Mouse (Mus musculus): Measurements from ENCODE around the gene Phlpp2. TPM values are rescaled to one million over a fixed set of nuclear protein-coding genes. Genes with fewer than 3 reads are reported as not detected.

Phlpp2 gene
- polyA plus RNA-seq, 1 experiment from 2014 or later, result 1.5 TPM

- peak overlapping the region; percentile 42 for H3K4me3 ChIP-seq
- no peak overlapping the region for H3K27ac ChIP-seq
- H3K27me3 ChIP-seq, result peaks cover 30% of the 10 kb centered on the region
- no peak for ATAC-seq (replicated peaks; ENCODE audit: insufficient number of reproducible peaks, insufficient read depth, low FRiP score, low read depth)
- no peaks in the 10 kb centered on the region for H3K36me3 ChIP-seq
- peak overlapping the region; percentile 23; the same call in 1 of the 2 replicates for H3K9ac ChIP-seq
- no peaks in the 10 kb centered on the region for H3K9me3 ChIP-seq (replicated peaks)
- H3K4me2 ChIP-seq, result peak overlapping the region; percentile 62
- H3K4me1 ChIP-seq (replicated peaks), result peaks cover 11% of the 10 kb centered on the region
- WGBS, result 3% methylated on average over 26 of the region's 26 CpGs
Measured at GRCm38 (mm10) chr8:109947447-109948284, 79.3 kb downstream of the Phlpp2 start.

GRCm38 (mm10) chr8:109948285-109948564, 79.9 kb downstream of the Phlpp2 start:
- ATAC-seq (replicated peaks; ENCODE audit: insufficient number of reproducible peaks, insufficient read depth, low FRiP score, low read depth), result no peak

GRCm38 (mm10) chr8:109952171-109952570, 83.8 kb downstream of the Phlpp2 start:
- WGBS, result 56% methylated on average over 7 of the region's 7 CpGs
- Histone ChIP-seq H3K4me2 (no peak overlapping the region), H3K27me3 (peaks cover 38% of the 10 kb centered on the region), H3K27ac (no peak overlapping the region), H3K4me1 (replicated peaks) (peaks cover 13% of the 10 kb centered on the region), H3K4me3 (no peak overlapping the region), H3K9me3 (replicated peaks) (no peaks in the 10 kb centered on the region), H3K36me3 (no peaks in the 10 kb centered on the region), H3K9ac (no peak overlapping the region)
- no peak for ATAC-seq (replicated peaks; ENCODE audit: insufficient number of reproducible peaks, insufficient read depth, low FRiP score, low read depth)

More at GRCm38 (mm10) chr8:109948285-109948564, 79.9 kb downstream of the Phlpp2 start:
- H3K4me3 ChIP-seq, result peak overlapping the region; percentile 42
- H3K27me3 ChIP-seq, result peaks cover 36% of the 10 kb centered on the region
- H3K4me2 ChIP-seq, result peak overlapping the region; percentile 62
- 6% methylated on average over 19 of the region's 19 CpGs for WGBS
- H3K9me3 ChIP-seq (replicated peaks), result no peaks in the 10 kb centered on the region
- H3K36me3 ChIP-seq, result no peaks in the 10 kb centered on the region
- no peak overlapping the region for H3K27ac ChIP-seq
- peaks cover 11% of the 10 kb centered on the region for H3K4me1 ChIP-seq (replicated peaks)
- H3K9ac ChIP-seq, result 0 out of 2 replicates have a peak overlapping the region, but pooled peaks have one; percentile 23

- Histone ChIP-seq H3K9ac (no peak overlapping the region), H3K4me3 (no peak overlapping the region), H3K9me3 (replicated peaks) (no peaks in the 10 kb centered on the region), H3K4me2 (no peak overlapping the region), H3K27me3 (peaks cover 25% of the 10 kb centered on the region; the same call in 1 of the 2 replicates), H3K27ac (no peak overlapping the region), H3K36me3 (no peaks in the 10 kb centered on the region), H3K4me1 (replicated peaks) (peaks cover 15% of the 10 kb centered on the region)
- WGBS, result 63% methylated on average over 13 of the region's 13 CpGs
- ATAC-seq (replicated peaks; ENCODE audit: insufficient number of reproducible peaks, insufficient read depth, low FRiP score, low read depth), result no peak
Measured at GRCm38 (mm10) chr8:109954486-109954948, 86.2 kb downstream of the Phlpp2 start.

GRCm38 (mm10) chr8:109957167-109958028, 89.1 kb downstream of the Phlpp2 start:
- Histone ChIP-seq H3K4me2 (peak overlapping the region; percentile 44), H3K36me3 (no peaks in the 10 kb centered on the region), H3K9me3 (replicated peaks) (no peaks in the 10 kb centered on the region), H3K4me1 (replicated peaks) (peaks cover 24% of the 10 kb centered on the region), H3K27ac (no peak overlapping the region), H3K9ac (no peak overlapping the region), H3K4me3 (peak overlapping the region; percentile 15; the same call in 1 of the 2 replicates), H3K27me3 (peaks cover 41% of the 10 kb centered on the region)
- WGBS, result 10% methylated on average over 16 of the region's 16 CpGs
- ATAC-seq (replicated peaks; ENCODE audit: insufficient number of reproducible peaks, insufficient read depth, low FRiP score, low read depth), result peak; percentile 39; the same call in 1 of the 2 replicates

- no peaks in the 10 kb centered on the region for H3K9me3 ChIP-seq (replicated peaks)
- ATAC-seq (replicated peaks; ENCODE audit: insufficient number of reproducible peaks, insufficient read depth, low FRiP score, low read depth), result no peak
- peaks cover 41% of the 10 kb centered on the region for H3K27me3 ChIP-seq
- peaks cover 26% of the 10 kb centered on the region for H3K4me1 ChIP-seq (replicated peaks)
- 0 out of 2 replicates have a peak overlapping the region, but pooled peaks have one; percentile 54 for H3K27ac ChIP-seq
- H3K36me3 ChIP-seq, result no peaks in the 10 kb centered on the region
- H3K4me2 ChIP-seq, result peak overlapping the region; percentile 44
- WGBS, result 21% methylated on average over 12 of the region's 12 CpGs
- H3K4me3 ChIP-seq, result no peak overlapping the region
- H3K9ac ChIP-seq, result no peak overlapping the region
Measured at GRCm38 (mm10) chr8:109958036-109958655, 89.8 kb downstream of the Phlpp2 start.

- no peak overlapping the region for H3K27ac ChIP-seq
- no peaks in the 10 kb centered on the region for H3K36me3 ChIP-seq
- WGBS, result 91% methylated on average over 4 of the region's 4 CpGs
- no peak overlapping the region for H3K4me3 ChIP-seq
- H3K9me3 ChIP-seq (replicated peaks), result no peaks in the 10 kb centered on the region
- H3K27me3 ChIP-seq, result peaks cover 41% of the 10 kb centered on the region
- H3K9ac ChIP-seq, result no peak overlapping the region
- peaks cover 27% of the 10 kb centered on the region for H3K4me1 ChIP-seq (replicated peaks)
- H3K4me2 ChIP-seq, result no peak overlapping the region
- ATAC-seq (replicated peaks; ENCODE audit: insufficient number of reproducible peaks, insufficient read depth, low FRiP score, low read depth), result no peak
Measured at GRCm38 (mm10) chr8:109959112-109959511, 90.8 kb downstream of the Phlpp2 start.

GRCm38 (mm10) chr8:109961693-109962367, 93.5 kb downstream of the Phlpp2 start, which contains the start of gene Marveld3:
TSS of gene Marveld3 (minus strand) at chr8:109962203.
- peaks cover 27% of the 10 kb centered on the region for H3K4me1 ChIP-seq (replicated peaks)
- H3K4me2 ChIP-seq, result peak within 1 kb of the TSS; percentile 87
- WGBS, result 4% methylated on average over 64 of the region's 64 CpGs
- ATAC-seq (replicated peaks; ENCODE audit: insufficient number of reproducible peaks, insufficient read depth, low FRiP score, low read depth), result no peak
- H3K9me3 ChIP-seq (replicated peaks), result no peaks in the 10 kb centered on the region
- no peak within 1 kb of the TSS for H3K27ac ChIP-seq
- no peaks in the 10 kb centered on the region for H3K36me3 ChIP-seq
- peak within 1 kb of the TSS; percentile 53 for H3K4me3 ChIP-seq
- H3K27me3 ChIP-seq, result peaks cover 48% of the 10 kb centered on the region
- peak within 1 kb of the TSS; percentile 42 for H3K9ac ChIP-seq

- no peaks in the 10 kb centered on the region for H3K9me3 ChIP-seq (replicated peaks)
- H3K4me1 ChIP-seq (replicated peaks), result peaks cover 18% of the 10 kb centered on the region
- H3K36me3 ChIP-seq, result no peaks in the 10 kb centered on the region
- no peak overlapping the region for H3K27ac ChIP-seq
- no peak overlapping the region for H3K4me3 ChIP-seq
- H3K4me2 ChIP-seq, result no peak overlapping the region
- no peak for ATAC-seq (replicated peaks; ENCODE audit: insufficient number of reproducible peaks, insufficient read depth, low FRiP score, low read depth)
- no peak overlapping the region for H3K9ac ChIP-seq
- WGBS, result 64% methylated on average over 9 of the region's 9 CpGs
- H3K27me3 ChIP-seq, result peaks cover 48% of the 10 kb centered on the region
Measured at GRCm38 (mm10) chr8:109962896-109963295, 94.6 kb downstream of the Phlpp2 start.

GRCm38 (mm10) chr8:109963421-109963820, 95.1 kb downstream of the Phlpp2 start:
- no peak overlapping the region for H3K4me3 ChIP-seq
- no peak overlapping the region for H3K27ac ChIP-seq
- no peak overlapping the region for H3K9ac ChIP-seq
- no peak overlapping the region for H3K4me2 ChIP-seq
- no peaks in the 10 kb centered on the region for H3K9me3 ChIP-seq (replicated peaks)
- peaks cover 53% of the 10 kb centered on the region for H3K27me3 ChIP-seq
- peaks cover 13% of the 10 kb centered on the region for H3K4me1 ChIP-seq (replicated peaks)
- ATAC-seq (replicated peaks; ENCODE audit: insufficient number of reproducible peaks, insufficient read depth, low FRiP score, low read depth), result no peak
- WGBS, result 44% methylated on average over 13 of the region's 13 CpGs
- no peaks in the 10 kb centered on the region for H3K36me3 ChIP-seq

Measured in heart, embryonic 15.5 days (tissue).